Mouse (Mus musculus): ENCODE results near the gene Il2ra.

- TF ChIP-seq CTCF (IDR thresholded peaks at IDR 0.05; ENCODE audit: low read depth) = no peak
- TF ChIP-seq EP300 (IDR thresholded peaks at IDR 0.05; ENCODE audit: low read depth) = no peak
Measured at GRCm38 (mm10) chr2:11705201-11706025, 62.8 kb downstream of the Il2ra start, which contains the start of gene Il15ra.
